Mouse (Mus musculus): ENCODE results near the gene Tmem131. TPM values are rescaled to one million over a fixed set of nuclear protein-coding genes. Genes with fewer than 3 reads are reported as not detected.

Gene Tmem131
- polyA plus RNA-seq, 1 experiment from 2014 or later, result 44.4 TPM

DNA sequence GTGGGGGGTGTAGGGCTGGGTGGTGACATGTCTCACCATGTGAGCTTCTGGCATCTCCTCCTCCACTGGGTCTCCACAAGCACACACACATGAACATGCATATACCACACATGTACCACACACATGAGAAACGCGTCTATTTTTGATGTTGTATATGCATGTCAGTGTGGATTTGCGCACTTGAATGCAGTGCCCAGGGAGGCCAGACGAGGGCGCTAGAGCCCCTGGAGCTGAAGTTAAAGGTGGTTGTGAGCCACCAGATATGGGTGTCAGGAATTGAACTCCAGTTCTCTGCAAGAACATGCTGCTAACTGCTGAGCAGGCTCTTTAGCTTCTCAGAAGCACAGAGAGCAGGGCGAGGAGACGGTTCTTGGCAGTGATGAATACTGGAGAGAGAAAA lies 157.1 kb downstream of the Tmem131 start:
- in situ Hi-C loops (cut with MboI; ENCODE audit: low pct_unique_long_range_greater_than_20kb), result loop anchor here (25.0 kb wide), 2 partner anchors 601 to 851 kb away; no protein-coding TSS in a partner anchor
- TF ChIP-seq CTCF (IDR thresholded peaks at IDR 0.05), result no peak
- H3K27me3 ChIP-seq, result peaks cover 4% of the 10 kb centered on the region
- ATAC-seq, result no peak
- CTCF ChIA-PET, result interaction anchor here (1.2 kb wide), 2 partner anchors 14 to 464 kb away, joined by 3 to 4 read pairs; no protein-coding TSS in a partner anchor
- POLR2A ChIA-PET, result no interaction called here
- DNase-seq (ENCODE audit: low read depth, low spot score), result no peak

DNA sequence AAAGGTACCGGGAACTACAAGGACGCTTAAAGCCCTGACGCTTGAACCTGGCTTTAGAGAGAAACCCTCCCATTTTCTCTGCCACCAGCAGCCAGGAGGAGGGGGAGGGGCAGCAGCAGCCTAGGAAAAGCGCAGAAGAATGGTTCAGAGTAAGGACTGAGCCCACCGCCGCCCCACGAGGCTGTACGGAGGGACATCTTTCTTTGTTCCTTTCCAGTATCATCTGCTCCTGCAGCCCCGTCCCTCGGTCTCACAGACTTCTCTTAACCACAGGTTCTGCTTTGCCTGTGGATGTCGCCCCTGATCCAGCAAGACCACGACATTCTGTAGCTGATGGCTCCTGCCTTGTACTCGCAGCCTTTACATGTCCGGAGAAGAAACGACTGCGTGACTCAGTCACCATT lies 158.2 kb downstream of the Tmem131 start:
- DNase-seq (ENCODE audit: low read depth, low spot score) (no peak), ATAC-seq (no peak)
- CTCF ChIA-PET, result no interaction called here
- in situ Hi-C loops (cut with MboI; ENCODE audit: low pct_unique_long_range_greater_than_20kb), result loop anchor here (25.0 kb wide), 2 partner anchors 602 to 852 kb away; no protein-coding TSS in a partner anchor
- peaks cover 14% of the 10 kb centered on the region for H3K27me3 ChIP-seq
- POLR2A ChIA-PET, result no interaction called here
- TF ChIP-seq CTCF (IDR thresholded peaks at IDR 0.05), result no peak

DNA sequence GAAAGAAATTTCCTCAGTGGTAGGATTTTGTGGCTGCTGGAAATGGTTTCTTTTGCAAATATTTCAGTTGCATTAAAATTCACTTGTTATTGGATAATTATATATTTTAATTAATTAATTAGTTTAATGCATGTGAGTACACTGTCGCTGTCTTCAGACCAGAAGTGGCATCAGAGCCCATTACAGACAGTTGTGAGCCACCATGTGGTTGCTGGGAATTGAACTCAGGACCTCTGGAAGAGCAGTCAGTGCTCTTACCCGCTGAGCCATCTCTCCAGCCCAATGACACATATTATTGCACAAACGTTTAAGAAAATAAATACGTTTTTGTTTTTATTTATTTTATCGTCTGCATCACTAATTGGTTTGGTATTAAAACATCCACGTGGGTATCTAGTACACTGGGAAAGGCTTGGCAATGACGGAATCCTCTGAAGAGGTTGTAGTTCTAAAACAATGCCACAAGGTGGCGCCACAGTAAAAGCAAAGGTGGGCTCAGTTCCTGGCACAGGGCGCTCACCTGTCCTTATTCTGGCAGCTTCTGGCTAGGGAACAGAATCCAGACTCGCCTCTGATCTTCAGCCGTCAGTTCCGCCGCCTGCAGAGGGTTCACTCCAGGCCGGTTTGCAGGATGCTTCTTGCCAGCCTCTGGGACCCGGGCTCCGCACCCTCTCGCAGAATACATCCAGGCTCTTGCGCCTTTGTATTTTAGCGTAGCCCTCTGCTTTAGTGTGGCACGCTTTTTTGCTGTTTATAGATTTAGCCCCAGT lies 158.9 kb downstream of the Tmem131 start:
- POLR2A ChIA-PET, result no interaction called here
- in situ Hi-C loops (cut with MboI; ENCODE audit: low pct_unique_long_range_greater_than_20kb), result loop anchor here (5.0 to 25.0 kb wide), 3 partner anchors 468 to 853 kb away; no protein-coding TSS in a partner anchor

DNA sequence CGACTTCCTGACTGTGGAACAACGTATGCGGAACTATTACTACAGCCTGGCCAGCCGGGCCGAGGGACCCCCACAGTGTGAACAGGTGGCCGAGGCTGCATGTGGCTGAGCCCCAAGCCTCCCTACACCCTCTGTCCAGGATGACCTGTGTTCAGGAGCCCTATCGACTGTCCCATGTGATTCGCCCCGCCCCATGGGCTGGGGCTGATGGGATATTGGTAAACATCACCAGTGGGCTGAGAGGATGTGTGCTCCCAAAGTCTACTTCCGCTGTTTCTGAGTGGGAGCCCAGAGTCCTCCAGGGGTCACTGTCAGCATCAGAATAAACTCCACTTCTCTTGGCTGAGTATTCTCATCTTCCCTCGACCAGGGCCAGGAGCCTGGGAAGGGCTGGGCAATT lies 161.0 kb downstream of the Tmem131 start:
- ATAC-seq (no peak), DNase-seq (ENCODE audit: low read depth, low spot score) (no peak)
- TF ChIP-seq CTCF (IDR thresholded peaks at IDR 0.05), result no peak
- in situ Hi-C loops (cut with MboI; ENCODE audit: low pct_unique_long_range_greater_than_20kb), result loop anchor here (5.0 to 25.0 kb wide), 3 partner anchors 470 to 855 kb away; no protein-coding TSS in a partner anchor
- peaks cover 14% of the 10 kb centered on the region for H3K27me3 ChIP-seq
- POLR2A ChIA-PET, result no interaction called here
- CTCF ChIA-PET, result no interaction called here

More for the DNA sequence above, 158.9 kb downstream of the Tmem131 start:
- peak; percentile 7 for DNase-seq (ENCODE audit: low read depth, low spot score)
- H3K27me3 ChIP-seq, result peaks cover 14% of the 10 kb centered on the region
- CTCF ChIA-PET, result no interaction called here
- ATAC-seq, result peak; percentile 72
- TF ChIP-seq CTCF (IDR thresholded peaks at IDR 0.05), result no peak

DNA sequence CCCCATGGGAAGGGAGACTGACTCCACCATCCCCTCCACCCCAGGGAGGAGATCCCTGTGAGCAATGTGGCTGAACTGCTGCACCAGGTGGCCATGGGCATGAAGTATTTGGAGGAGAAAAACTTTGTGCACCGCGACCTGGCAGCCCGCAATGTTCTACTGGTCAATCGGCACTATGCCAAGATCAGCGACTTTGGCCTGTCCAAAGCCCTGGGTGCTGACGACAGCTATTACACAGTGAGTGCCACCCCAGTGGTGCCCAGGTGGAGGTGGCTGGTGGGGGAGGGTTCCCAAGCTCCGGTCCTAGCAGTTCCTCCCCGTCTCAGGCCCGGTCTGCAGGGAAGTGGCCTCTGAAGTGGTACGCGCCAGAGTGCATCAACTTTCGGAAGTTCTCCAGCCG lies 162.7 kb downstream of the Tmem131 start:
- POLR2A ChIA-PET, result no interaction called here
- DNase-seq (ENCODE audit: low read depth, low spot score) (no peak), ATAC-seq (no peak)
- CTCF ChIA-PET, result no interaction called here
- H3K27me3 ChIP-seq, result peaks cover 14% of the 10 kb centered on the region
- TF ChIP-seq CTCF (IDR thresholded peaks at IDR 0.05), result no peak
- in situ Hi-C loops (cut with MboI; ENCODE audit: low pct_unique_long_range_greater_than_20kb), result loop anchor here (5.0 to 25.0 kb wide), 3 partner anchors 472 to 857 kb away; no protein-coding TSS in a partner anchor

DNA sequence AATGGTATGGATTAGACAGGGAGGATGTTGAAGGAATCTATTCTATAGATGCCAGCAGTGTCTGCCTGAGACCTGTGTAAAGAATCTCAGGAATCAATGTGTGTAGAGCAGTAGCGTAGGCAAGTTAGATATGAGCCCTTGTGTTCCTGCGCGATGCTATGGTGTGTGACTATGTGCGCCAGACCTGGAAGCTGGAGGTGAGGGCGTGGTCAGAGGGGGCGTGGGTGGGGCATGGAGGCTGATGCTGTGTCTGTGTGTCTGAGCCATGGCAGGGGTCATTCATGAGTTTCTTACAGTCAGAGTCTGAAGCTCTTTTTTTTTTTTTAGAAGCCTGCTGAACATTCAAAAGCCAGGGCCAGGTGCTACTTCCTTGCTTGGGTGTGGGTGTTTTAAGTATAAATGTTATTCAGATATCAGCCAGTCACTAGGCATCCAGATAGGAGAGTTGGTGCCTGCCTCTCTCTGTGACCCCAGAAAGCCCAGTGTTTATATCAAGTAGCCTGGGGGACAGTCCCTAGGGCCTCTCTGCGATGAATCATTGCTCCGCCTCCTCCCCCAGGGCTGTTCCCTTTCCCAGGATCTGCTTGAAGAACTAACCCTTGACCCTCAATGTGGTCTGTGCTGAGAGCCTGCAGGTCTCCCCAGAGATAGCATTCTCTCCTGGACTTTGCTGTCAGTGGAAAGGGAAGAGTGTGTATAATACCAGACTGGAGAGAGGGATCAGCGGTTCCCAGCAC lies 171.1 kb downstream of the Tmem131 start:
- no peak for TF ChIP-seq CTCF (IDR thresholded peaks at IDR 0.05)
- DNase-seq (ENCODE audit: low read depth, low spot score) (peak; percentile 6), ATAC-seq (peak; percentile 50)
- ChIA-PET POLR2A (no interaction called here), CTCF (no interaction called here)
- H3K27me3 ChIP-seq, result no peaks in the 10 kb centered on the region
- in situ Hi-C loops (cut with MboI; ENCODE audit: low pct_unique_long_range_greater_than_20kb), result no loop called here

DNA sequence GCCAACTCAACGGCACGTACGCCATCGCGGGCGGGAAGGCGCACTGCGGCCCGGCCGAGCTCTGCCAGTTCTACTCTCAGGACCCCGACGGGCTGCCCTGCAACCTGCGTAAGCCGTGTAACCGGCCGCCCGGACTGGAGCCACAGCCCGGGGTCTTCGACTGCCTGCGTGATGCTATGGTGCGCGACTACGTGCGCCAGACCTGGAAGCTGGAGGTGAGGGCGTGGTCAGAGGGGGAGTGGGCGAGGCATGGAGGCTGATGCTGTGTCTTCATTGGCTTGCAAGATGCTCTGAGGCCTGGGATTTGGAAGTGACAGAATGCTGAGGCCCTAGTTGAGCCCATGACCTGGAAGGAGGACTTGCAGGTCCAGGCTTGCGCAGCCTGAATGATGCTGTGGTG lies 172.5 kb downstream of the Tmem131 start:
- CTCF ChIA-PET, result no interaction called here
- TF ChIP-seq CTCF (IDR thresholded peaks at IDR 0.05), result no peak
- in situ Hi-C loops (cut with MboI; ENCODE audit: low pct_unique_long_range_greater_than_20kb), result no loop called here
- no peak for DNase-seq (ENCODE audit: low read depth, low spot score)
- no peaks in the 10 kb centered on the region for H3K27me3 ChIP-seq
- ATAC-seq, result no peak
- POLR2A ChIA-PET, result no interaction called here

DNA sequence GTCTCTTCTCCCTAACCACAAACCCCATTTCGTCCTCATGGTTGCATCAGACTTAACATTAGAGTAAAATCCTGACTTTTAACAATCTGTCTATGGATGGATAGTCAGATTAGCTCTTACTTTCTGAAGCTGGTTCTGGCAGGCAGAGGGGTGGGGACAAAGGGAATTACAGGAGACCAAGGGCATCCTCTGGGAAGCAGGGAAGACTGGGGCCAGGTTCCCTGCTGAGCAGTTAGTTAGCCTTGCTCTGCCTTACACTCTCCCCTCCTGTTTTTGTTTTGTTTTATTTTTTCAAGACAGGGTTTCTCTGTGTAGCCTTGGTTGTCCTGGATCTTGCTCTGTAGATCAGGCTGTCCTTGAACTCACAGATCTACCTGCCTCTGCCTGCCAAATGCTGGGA lies 173.5 kb downstream of the Tmem131 start:
- ChIA-PET CTCF (no interaction called here), POLR2A (no interaction called here)
- TF ChIP-seq CTCF (IDR thresholded peaks at IDR 0.05), result no peak
- in situ Hi-C loops (cut with MboI; ENCODE audit: low pct_unique_long_range_greater_than_20kb), result no loop called here
- no peak for DNase-seq (ENCODE audit: low read depth, low spot score)
- no peaks in the 10 kb centered on the region for H3K27me3 ChIP-seq
- ATAC-seq, result no peak

DNA sequence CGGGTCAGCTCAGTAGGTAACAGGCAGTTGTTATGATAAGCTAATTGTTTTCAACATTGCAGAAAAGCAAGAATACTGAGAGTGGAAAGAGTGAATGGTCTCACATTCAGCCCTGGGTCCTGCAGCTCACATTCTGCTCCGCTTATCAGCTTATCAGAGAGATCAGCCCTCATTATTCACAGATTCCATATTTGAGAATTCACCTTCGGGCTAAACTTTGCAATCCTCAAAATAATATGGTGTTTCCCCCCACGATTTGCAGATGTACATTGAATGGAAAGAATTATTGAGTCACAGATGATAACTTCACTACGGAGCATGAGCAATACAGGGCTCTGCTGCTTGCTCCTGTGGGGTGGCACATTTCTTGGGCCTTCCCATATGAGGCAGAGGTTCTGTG lies 174.7 kb downstream of the Tmem131 start:
- no peaks in the 10 kb centered on the region for H3K27me3 ChIP-seq
- DNase-seq (ENCODE audit: low read depth, low spot score) (no peak), ATAC-seq (no peak)
- TF ChIP-seq CTCF (IDR thresholded peaks at IDR 0.05), result no peak
- in situ Hi-C loops (cut with MboI; ENCODE audit: low pct_unique_long_range_greater_than_20kb), result no loop called here
- ChIA-PET CTCF (no interaction called here), POLR2A (no interaction called here)

DNA sequence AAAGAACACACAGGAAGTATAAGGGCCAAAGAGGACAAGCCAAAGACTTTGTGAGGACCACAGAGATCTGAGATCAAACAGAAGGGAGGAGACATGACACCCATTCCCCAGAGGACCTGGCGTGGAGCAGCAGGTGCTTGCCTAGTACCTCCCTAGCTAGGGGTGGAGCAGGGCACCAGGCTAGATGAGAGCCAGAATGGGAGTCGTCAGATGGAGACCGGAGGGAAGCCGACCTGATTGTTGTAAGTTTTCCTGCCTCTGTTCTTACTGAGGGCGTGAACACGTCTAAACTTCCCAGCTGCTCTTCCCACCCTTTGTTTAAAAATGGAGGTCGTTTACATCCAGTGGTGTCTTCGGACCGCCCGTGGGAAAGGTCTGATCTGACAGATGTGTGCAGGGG lies 176.1 kb downstream of the Tmem131 start:
- ChIA-PET POLR2A (no interaction called here), CTCF (no interaction called here)
- TF ChIP-seq CTCF (IDR thresholded peaks at IDR 0.05), result no peak
- ATAC-seq (no peak), DNase-seq (ENCODE audit: low read depth, low spot score) (no peak)
- no peaks in the 10 kb centered on the region for H3K27me3 ChIP-seq
- in situ Hi-C loops (cut with MboI; ENCODE audit: low pct_unique_long_range_greater_than_20kb), result no loop called here

Data from Patski (cell line).